In the genomic region with DNA sequence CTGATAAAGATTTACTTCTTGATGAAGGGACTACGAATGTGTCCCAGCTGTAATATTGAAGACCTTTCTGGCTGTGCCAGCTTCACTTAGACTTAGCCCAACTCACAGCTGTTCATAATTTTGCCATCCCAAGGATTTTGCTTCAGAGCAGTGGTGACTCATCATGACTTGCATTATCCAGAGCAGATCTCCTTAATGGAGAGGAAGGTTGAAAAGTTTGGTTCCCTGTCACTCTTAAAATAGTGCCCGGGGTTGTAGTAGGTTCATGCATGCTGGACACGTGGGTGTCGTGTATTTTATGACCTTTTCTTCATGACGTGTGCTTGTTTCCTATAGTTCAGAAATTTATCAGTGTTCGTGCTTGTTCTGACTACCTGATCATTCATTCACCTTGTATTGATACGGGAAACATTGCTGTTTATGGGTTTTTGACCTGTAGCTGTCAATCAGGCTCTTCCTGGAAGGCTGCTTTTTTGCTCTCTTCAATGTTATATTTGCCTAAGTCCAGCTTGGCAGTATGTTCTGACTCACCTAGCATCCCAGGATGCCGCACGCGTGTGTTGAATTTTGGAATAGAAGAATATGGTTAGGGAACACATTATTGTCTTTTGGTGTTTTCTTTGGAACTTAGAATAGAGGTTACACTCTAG, we compare ENCODE assay signal across 22 mouse cellular contexts. TPM values are rescaled to one million over a fixed set of nuclear protein-coding genes. Genes with fewer than 3 reads are reported as not detected.
DNase-seq lines count a peak whose midpoint lies in the region; ATAC-seq lines count a peak whose summit lies in the region.
"Had no signal": no experiment of that assay in that cellular context is flagged by ENCODE, and none has a peak within 500 bp of the region (broad histone marks: within the 10 kb centered on the region; RNA-seq: fewer than 3 reads in every experiment).

No protein-coding gene starts in this region.

- H3K36me3 ChIP-seq in embryonic facial prominence, embryonic 11.5 days (replicated peaks; ENCODE audit: control insufficient read depth, insufficient read depth, low read depth, low read length): no peaks in the 10 kb centered on the region
- no peaks in the 10 kb centered on the region for H3K36me3 ChIP-seq in embryonic facial prominence, embryonic 10.5 days (replicated peaks)
- H3K36me3 ChIP-seq in midbrain, embryonic 16.5 days (ENCODE audit: control insufficient read depth, insufficient read depth, low read length): no peaks in the 10 kb centered on the region
- H3K36me3 ChIP-seq in midbrain, embryonic 15.5 days (replicated peaks): no peaks in the 10 kb centered on the region
- no peaks in the 10 kb centered on the region for H3K36me3 ChIP-seq in embryonic facial prominence, embryonic 14.5 days (ENCODE audit: control insufficient read depth, insufficient read depth, low read length)
- H3K36me3 ChIP-seq: neural tube, embryonic 12.5 days had no signal

- ATAC-seq in embryonic facial prominence, embryonic 11.5 days (replicated peaks; ENCODE audit: insufficient number of reproducible peaks, low FRiP score, low TSS enrichment, low read depth): no peak
- ATAC-seq in midbrain, embryonic 16.5 days: 0 out of 2 replicates have a peak, but pooled peaks have one; percentile 17
- ATAC-seq in midbrain, embryonic 15.5 days (replicated peaks): no peak
- ATAC-seq in embryonic facial prominence, embryonic 14.5 days (ENCODE audit: low read depth): peak; percentile 30; the same call in 1 of the 2 replicates
- ATAC-seq: activated CD4-positive, CD25-positive, alpha-beta regulatory T cell, adult 4 months; forebrain, embryonic 16.5 days; hindbrain, postnatal 0 days had no signal

- H3K4me1 ChIP-seq in embryonic facial prominence, embryonic 11.5 days (ENCODE audit: control insufficient read depth, insufficient read depth, low read length): no peaks in the 10 kb centered on the region
- no peaks in the 10 kb centered on the region for H3K4me1 ChIP-seq in embryonic facial prominence, embryonic 10.5 days
- H3K4me1 ChIP-seq in midbrain, embryonic 16.5 days (ENCODE audit: control insufficient read depth, insufficient read depth, low read length): no peaks in the 10 kb centered on the region
- no peaks in the 10 kb centered on the region for H3K4me1 ChIP-seq in midbrain, embryonic 15.5 days
- H3K4me1 ChIP-seq in embryonic facial prominence, embryonic 14.5 days (ENCODE audit: control insufficient read depth, insufficient read depth, low read length): no peaks in the 10 kb centered on the region
- H3K4me1 ChIP-seq: neural tube, embryonic 12.5 days had no signal

- H3K4me2 ChIP-seq in embryonic facial prominence, embryonic 11.5 days (ENCODE audit: low read depth, low read length): no peak overlapping the region
- H3K4me2 ChIP-seq in midbrain, embryonic 16.5 days (ENCODE audit: low read length): no peak overlapping the region
- no peak overlapping the region for H3K4me2 ChIP-seq in midbrain, embryonic 15.5 days
- H3K4me2 ChIP-seq in embryonic facial prominence, embryonic 14.5 days (ENCODE audit: low read depth, low read length): no peak overlapping the region
- H3K4me2 ChIP-seq: heart, embryonic 11.5 days; neural tube, embryonic 12.5 days had no signal

- WGBS in embryonic facial prominence, embryonic 11.5 days: 93% methylated on average over 10 of the region's 10 CpGs
- 94% methylated on average over 10 of the region's 10 CpGs for WGBS in embryonic facial prominence, embryonic 10.5 days
- 95% methylated on average over 10 of the region's 10 CpGs for WGBS in midbrain, embryonic 16.5 days
- WGBS in midbrain, embryonic 15.5 days: 93% methylated on average over 10 of the region's 10 CpGs
- WGBS in embryonic facial prominence, embryonic 14.5 days: 87% methylated on average over 10 of the region's 10 CpGs

- DNase-seq in embryonic facial prominence, embryonic 11.5 days (ENCODE audit: low spot score): peak; percentile 13
- no peak for DNase-seq in embryonic facial prominence, embryonic 10.5 days (ENCODE audit: low spot score)
- no peak for DNase-seq in embryonic facial prominence, embryonic 14.5 days (ENCODE audit: low spot score)
- DNase-seq in layer of hippocampus, adult 8-10 months (ENCODE audit: low spot score in 2 of 2): no peak
- no peak for DNase-seq in layer of hippocampus, adult 9-11 months
- no peak for DNase-seq in thymus, postnatal 36 days
- DNase-seq: cerebellum, postnatal 14 days; gastrocnemius, postnatal 25 days; kidney, adult 8-10 months; kidney, postnatal 36 days; layer of hippocampus, postnatal 36 days; left cerebral cortex, postnatal 4 days; lung, postnatal 4 days; right cerebral cortex, postnatal 25 days had no signal

- H3K27ac ChIP-seq in embryonic facial prominence, embryonic 11.5 days (replicated peaks; ENCODE audit: low read depth, low read length): no peak overlapping the region
- no peak overlapping the region for H3K27ac ChIP-seq in embryonic facial prominence, embryonic 10.5 days (replicated peaks)
- H3K27ac ChIP-seq in midbrain, embryonic 16.5 days (ENCODE audit: low read length): no peak overlapping the region
- H3K27ac ChIP-seq in midbrain, embryonic 15.5 days: no peak overlapping the region
- no peak overlapping the region for H3K27ac ChIP-seq in embryonic facial prominence, embryonic 14.5 days (replicated peaks; ENCODE audit: low read depth, low read length)
- H3K27ac ChIP-seq: hindbrain, postnatal 0 days; liver, embryonic 14.5 days; neural tube, embryonic 12.5 days had no signal

- no peak overlapping the region for H3K9ac ChIP-seq in embryonic facial prominence, embryonic 11.5 days (replicated peaks; ENCODE audit: low read length)
- H3K9ac ChIP-seq in midbrain, embryonic 16.5 days (ENCODE audit: low read depth, low read length): no peak overlapping the region
- H3K9ac ChIP-seq in midbrain, embryonic 15.5 days: no peak overlapping the region
- H3K9ac ChIP-seq in embryonic facial prominence, embryonic 14.5 days (ENCODE audit: low read depth, low read length): no peak overlapping the region
- H3K9ac ChIP-seq: liver, embryonic 14.5 days; neural tube, embryonic 12.5 days had no signal

- H3K27me3 ChIP-seq in embryonic facial prominence, embryonic 11.5 days (ENCODE audit: control insufficient read depth, insufficient read depth, low read length): no peaks in the 10 kb centered on the region
- no peaks in the 10 kb centered on the region for H3K27me3 ChIP-seq in embryonic facial prominence, embryonic 10.5 days (replicated peaks; ENCODE audit: low read depth, poor library complexity, severe bottlenecking)
- H3K27me3 ChIP-seq in midbrain, embryonic 16.5 days (ENCODE audit: control insufficient read depth, insufficient read depth, low read depth, low read length): no peaks in the 10 kb centered on the region
- no peaks in the 10 kb centered on the region for H3K27me3 ChIP-seq in midbrain, embryonic 15.5 days (replicated peaks)
- H3K27me3 ChIP-seq in embryonic facial prominence, embryonic 14.5 days (replicated peaks; ENCODE audit: control insufficient read depth, insufficient read depth, low read length): no peaks in the 10 kb centered on the region
- H3K27me3 ChIP-seq: neural tube, embryonic 12.5 days had no signal

- H3K4me3 ChIP-seq in embryonic facial prominence, embryonic 11.5 days (ENCODE audit: low read depth, low read length): no peak overlapping the region
- H3K4me3 ChIP-seq in embryonic facial prominence, embryonic 10.5 days: no peak overlapping the region
- no peak overlapping the region for H3K4me3 ChIP-seq in midbrain, embryonic 16.5 days (ENCODE audit: low read depth, low read length)
- no peak overlapping the region for H3K4me3 ChIP-seq in midbrain, embryonic 15.5 days
- no peak overlapping the region for H3K4me3 ChIP-seq in embryonic facial prominence, embryonic 14.5 days (ENCODE audit: low read depth, low read length)
- H3K4me3 ChIP-seq: neural tube, embryonic 12.5 days had no signal

- H3K9me3 ChIP-seq in embryonic facial prominence, embryonic 11.5 days (replicated peaks; ENCODE audit: control insufficient read depth, low read length): no peaks in the 10 kb centered on the region
- H3K9me3 ChIP-seq in embryonic facial prominence, embryonic 10.5 days: no peaks in the 10 kb centered on the region
- H3K9me3 ChIP-seq in midbrain, embryonic 16.5 days (replicated peaks; ENCODE audit: control insufficient read depth, low read length, poor library complexity, severe bottlenecking): no peaks in the 10 kb centered on the region
- H3K9me3 ChIP-seq in midbrain, embryonic 15.5 days: no peaks in the 10 kb centered on the region
- H3K9me3 ChIP-seq in embryonic facial prominence, embryonic 14.5 days (ENCODE audit: control insufficient read depth, low read length): no peaks in the 10 kb centered on the region
- H3K9me3 ChIP-seq: neural tube, embryonic 12.5 days had no signal

RNA-seq across cellular contexts. Expression of a gene that starts 17.0 kb away (rescaled TPM):
- 20.3 and 22.6 TPM in 2 replicates for polyA plus RNA-seq in embryonic facial prominence, embryonic 11.5 days (2014; fragmentation: Nextera tagmentation; extraction: Ambion mirVana)
- polyA plus RNA-seq in embryonic facial prominence, embryonic 10.5 days (2016; fragmentation: Nextera tagmentation; extraction: Ambion mirVana): 22.2 and 22.5 TPM in 2 replicates
- 17.2 and 19.5 TPM in 2 replicates for polyA plus RNA-seq in midbrain, embryonic 16.5 days (2015; fragmentation: Nextera tagmentation; extraction: Ambion mirVana)
- 16.6 and 17.9 TPM in 2 replicates for polyA plus RNA-seq in midbrain, embryonic 15.5 days (2015; fragmentation: Nextera tagmentation; extraction: Ambion mirVana)
- polyA plus RNA-seq in embryonic facial prominence, embryonic 14.5 days (2014; fragmentation: Nextera tagmentation; extraction: Ambion mirVana): 17.6 and 18.4 TPM in 2 replicates
- 1 to 10 TPM; 6.7 to 8.0 (median 7.2) TPM for total RNA-seq in layer of hippocampus, adult 8-10 months (2022)

Comparison
In these comparisons a context has a peak if more than half of its experiments do, and no peak if none do; other contexts are left out.
1. ATAC-seq: peak in midbrain, embryonic 16.5 days (single experiment) and embryonic facial prominence, embryonic 14.5 days (single experiment); none in embryonic facial prominence, embryonic 11.5 days (single experiment) and midbrain, embryonic 15.5 days (single experiment).